21 mouse cellular contexts compared by ENCODE assay signal in genomic region chr2:92056760-92057159, GRCm38 (mm10). TPM values are rescaled to one million over a fixed set of nuclear protein-coding genes. Genes with fewer than 3 reads are reported as not detected.
DNase-seq lines count a peak whose midpoint lies in the region; ATAC-seq and TF ChIP-seq lines count a peak whose summit lies in the region.
"Had no signal": no experiment of that assay in that cellular context is flagged by ENCODE, and none has a peak within 500 bp of the region (broad histone marks: within the 10 kb centered on the region; RNA-seq: fewer than 3 reads in every experiment).

No protein-coding gene starts in this region.

- H3K27me3 ChIP-seq in limb, embryonic 11.5 days (ENCODE audit: control insufficient read depth, insufficient read depth, low read length), result peaks cover 16% of the 10 kb centered on the region
- peaks cover 81% of the 10 kb centered on the region for H3K27me3 ChIP-seq in limb, embryonic 10.5 days (ENCODE audit: low read depth, poor library complexity, severe bottlenecking)
- H3K27me3 ChIP-seq in limb, embryonic 15.5 days, result peaks cover 22% of the 10 kb centered on the region
- H3K27me3 ChIP-seq in hindbrain, embryonic 16.5 days (replicated peaks; ENCODE audit: control insufficient read depth, insufficient read depth, low read length), result no peaks in the 10 kb centered on the region

- no peak overlapping the region for H3K9ac ChIP-seq in limb, embryonic 11.5 days (ENCODE audit: low read length)
- no peak overlapping the region for H3K9ac ChIP-seq in limb, embryonic 15.5 days
- no peak overlapping the region for H3K9ac ChIP-seq in hindbrain, embryonic 16.5 days (ENCODE audit: low read depth, low read length)
- H3K9ac ChIP-seq: forebrain, embryonic 13.5 days; hindbrain, embryonic 12.5 days; liver, embryonic 15.5 days; midbrain, embryonic 15.5 days; neural tube, embryonic 13.5 days had no signal

- 70% methylated on average over 13 of the region's 13 CpGs for WGBS in limb, embryonic 11.5 days
- 85% methylated on average over 13 of the region's 13 CpGs for whole genome bisulfite sequencing in limb, embryonic 10.5 days
- 36% methylated on average over 13 of the region's 13 CpGs for WGBS in limb, embryonic 15.5 days
- 81% methylated on average over 13 of the region's 13 CpGs for WGBS in hindbrain, embryonic 16.5 days

- no peak for ATAC-seq in cerebellum, adult (ENCODE audit: insufficient number of reproducible peaks, low FRiP score, low TSS enrichment)
- ATAC-seq in limb, embryonic 11.5 days (ENCODE audit: insufficient number of reproducible peaks, low FRiP score, low TSS enrichment, low read depth), result no peak
- ATAC-seq in limb, embryonic 15.5 days (ENCODE audit: insufficient number of reproducible peaks, low FRiP score, low TSS enrichment, low read depth), result no peak
- ATAC-seq in hindbrain, embryonic 16.5 days, result no peak
- no peak for ATAC-seq in erythroblast, adult 5-6 weeks (replicated peaks; ENCODE audit: low FRiP score, poor library complexity, severe bottlenecking)
- ATAC-seq: forebrain, embryonic 13.5 days; inflammation-experienced regulatory T-cells, adult 6 months had no signal

- no peak for TF ChIP-seq CTCF in embryonic fibroblast, embryonic 13.5 days (IDR thresholded peaks at IDR 0.05; ENCODE audit: borderline replicate concordance, insufficient read depth, low read length)

- no peaks in the 10 kb centered on the region for H3K36me3 ChIP-seq in limb, embryonic 11.5 days (ENCODE audit: control insufficient read depth, insufficient read depth, low read length)
- H3K36me3 ChIP-seq in limb, embryonic 10.5 days, result no peaks in the 10 kb centered on the region
- H3K36me3 ChIP-seq in limb, embryonic 15.5 days, result no peaks in the 10 kb centered on the region
- no peaks in the 10 kb centered on the region for H3K36me3 ChIP-seq in hindbrain, embryonic 16.5 days (ENCODE audit: control insufficient read depth, insufficient read depth, low read length)
- H3K36me3 ChIP-seq: heart, embryonic 13.5 days; hindbrain, embryonic 12.5 days; liver, embryonic 15.5 days; midbrain, embryonic 15.5 days; neural tube, embryonic 13.5 days had no signal

- no peak overlapping the region for H3K4me2 ChIP-seq in limb, embryonic 11.5 days (ENCODE audit: low read depth, severe bottlenecking)
- no peak overlapping the region for H3K4me2 ChIP-seq in limb, embryonic 15.5 days
- H3K4me2 ChIP-seq in hindbrain, embryonic 16.5 days (ENCODE audit: low read length), result no peak overlapping the region

- no peak overlapping the region for H3K27ac ChIP-seq in limb, embryonic 11.5 days (replicated peaks; ENCODE audit: low read depth, low read length)
- H3K27ac ChIP-seq in limb, embryonic 10.5 days, result no peak overlapping the region
- peak overlapping the region; percentile 98 for H3K27ac ChIP-seq in embryonic fibroblast, embryonic 13.5 days (ENCODE audit: insufficient read depth, low read length)
- peak overlapping the region; percentile 98 for H3K27ac ChIP-seq in limb, embryonic 15.5 days
- H3K27ac ChIP-seq in hindbrain, embryonic 16.5 days (ENCODE audit: low read depth, low read length), result no peak overlapping the region
- H3K27ac ChIP-seq: forebrain, embryonic 13.5 days; hindbrain, embryonic 12.5 days; liver, embryonic 15.5 days; midbrain, embryonic 15.5 days had no signal

- peaks cover 13% of the 10 kb centered on the region for H3K4me1 ChIP-seq in limb, embryonic 11.5 days (ENCODE audit: control insufficient read depth, insufficient read depth, low read length)
- H3K4me1 ChIP-seq in limb, embryonic 10.5 days, result peaks cover 51% of the 10 kb centered on the region
- H3K4me1 ChIP-seq in embryonic fibroblast, embryonic 13.5 days (ENCODE audit: control insufficient read depth, insufficient read depth, low read length), result peaks cover 11% of the 10 kb centered on the region
- peaks cover 52% of the 10 kb centered on the region for H3K4me1 ChIP-seq in limb, embryonic 15.5 days
- H3K4me1 ChIP-seq in hindbrain, embryonic 16.5 days (ENCODE audit: control insufficient read depth, insufficient read depth, low read depth, low read length), result peaks cover 4% of the 10 kb centered on the region; the same call in 1 of the 2 replicates

- no peak for TF ChIP-seq POLR2A in embryonic fibroblast, embryonic 13.5 days (IDR thresholded peaks at IDR 0.05; ENCODE audit: low read depth, low read length)

- peak; percentile 33 for DNase-seq in cerebellum, adult 9-11 months
- peak; percentile 23 for DNase-seq in limb, embryonic 11.5 days (ENCODE audit: low spot score)
- no peak for DNase-seq in limb, embryonic 10.5 days (ENCODE audit: low spot score)
- DNase-seq: cerebellum, adult 11-12 months; gastrocnemius, postnatal 10 days; kidney, adult 18-20 months; layer of hippocampus, adult 9-11 months; liver; right cerebral cortex, adult 18-20 months had no signal

- H3K9me3 ChIP-seq in limb, embryonic 11.5 days (ENCODE audit: control insufficient read depth, low read length), result no peaks in the 10 kb centered on the region
- H3K9me3 ChIP-seq in limb, embryonic 10.5 days (replicated peaks), result no peaks in the 10 kb centered on the region
- H3K9me3 ChIP-seq in limb, embryonic 15.5 days, result no peaks in the 10 kb centered on the region
- no peaks in the 10 kb centered on the region for H3K9me3 ChIP-seq in hindbrain, embryonic 16.5 days (ENCODE audit: control insufficient read depth, low read length)
- H3K9me3 ChIP-seq: forebrain, embryonic 13.5 days; heart, embryonic 13.5 days; hindbrain, embryonic 12.5 days; liver, embryonic 15.5 days; midbrain, embryonic 15.5 days; neural tube, embryonic 13.5 days had no signal

- no peak overlapping the region for H3K4me3 ChIP-seq in limb, embryonic 11.5 days (ENCODE audit: low read depth, low read length)
- H3K4me3 ChIP-seq in limb, embryonic 10.5 days, result no peak overlapping the region
- no peak overlapping the region for H3K4me3 ChIP-seq in embryonic fibroblast, embryonic 13.5 days (ENCODE audit: insufficient read depth, low read length)
- no peak overlapping the region for H3K4me3 ChIP-seq in limb, embryonic 15.5 days
- H3K4me3 ChIP-seq in hindbrain, embryonic 16.5 days (ENCODE audit: low read length), result no peak overlapping the region
- H3K4me3 ChIP-seq: forebrain, embryonic 13.5 days had no signal

RNA-seq across cellular contexts. Expression of gene Creb3l1, which starts 32.5 kb away (rescaled TPM):
- 0.85 and 1.3 TPM in 2 replicates for polyA plus RNA-seq in limb, embryonic 11.5 days (2014; fragmentation: Nextera tagmentation; extraction: Ambion mirVana)
- polyA plus RNA-seq in limb, embryonic 10.5 days (2016; fragmentation: Nextera tagmentation; extraction: Ambion mirVana), result 0.45 and 1.1 TPM in 2 replicates
- polyA plus RNA-seq in embryonic fibroblast, embryonic 13.5 days (2011; ENCODE audit: insufficient read length, low read depth, missing spikeins), result 101 and 119 TPM in 2 replicates
- polyA plus RNA-seq in limb, embryonic 15.5 days (2015; fragmentation: Nextera tagmentation; extraction: Ambion mirVana), result 30.4 and 31.9 TPM in 2 replicates
- 2.7 and 4.0 TPM in 2 replicates for polyA plus RNA-seq in hindbrain, embryonic 16.5 days (2015; fragmentation: Nextera tagmentation; extraction: Ambion mirVana)
- total RNA-seq in erythroblast, adult 5-6 weeks (2015; ENCODE audit: low replicate concordance), result 0.38 and 1.7 TPM in 2 replicates
- 0.68 TPM in 1 of 2 replicates, not detected in the other for total RNA-seq in erythroblast, adult 5-6 weeks (2017; ENCODE audit: low replicate concordance)

RNA-seq across cellular contexts. Expression of gene Phf21a, which starts 36.2 kb away (rescaled TPM):
- 38.3 and 38.7 TPM in 2 replicates for polyA plus RNA-seq in limb, embryonic 11.5 days (2014; fragmentation: Nextera tagmentation; extraction: Ambion mirVana)
- polyA plus RNA-seq in limb, embryonic 10.5 days (2016; fragmentation: Nextera tagmentation; extraction: Ambion mirVana), result 34.7 and 40.2 TPM in 2 replicates
- polyA plus RNA-seq in embryonic fibroblast, embryonic 13.5 days (2011; ENCODE audit: insufficient read length, low read depth, missing spikeins), result 76.2 and 89.7 TPM in 2 replicates
- polyA plus RNA-seq in limb, embryonic 15.5 days (2015; fragmentation: Nextera tagmentation; extraction: Ambion mirVana), result 33.0 and 34.9 TPM in 2 replicates
- polyA plus RNA-seq in hindbrain, embryonic 16.5 days (2015; fragmentation: Nextera tagmentation; extraction: Ambion mirVana), result 30.6 and 34.9 TPM in 2 replicates
- total RNA-seq in erythroblast, adult 5-6 weeks (2015; ENCODE audit: low replicate concordance), result 11.1 and 27.0 TPM in 2 replicates
- total RNA-seq in erythroblast, adult 5-6 weeks (2017; ENCODE audit: low replicate concordance), result 15.2 and 17.0 TPM in 2 replicates

Comparison
In these comparisons a context has a peak if more than half of its experiments do, and no peak if none do; other contexts are left out.
1. H3K27ac ChIP-seq: peak in embryonic fibroblast, embryonic 13.5 days (single experiment) and limb, embryonic 15.5 days (single experiment); none in limb, embryonic 11.5 days (single experiment), limb, embryonic 10.5 days (single experiment) and hindbrain, embryonic 16.5 days (single experiment).